Mouse (Mus musculus): ENCODE measurements around the gene Mad1l1. TPM values are rescaled to one million over a fixed set of nuclear protein-coding genes. Genes with fewer than 3 reads are reported as not detected.

Gene Mad1l1
- polyA plus RNA-seq, 1 experiment: 24.7 TPM

DNA sequence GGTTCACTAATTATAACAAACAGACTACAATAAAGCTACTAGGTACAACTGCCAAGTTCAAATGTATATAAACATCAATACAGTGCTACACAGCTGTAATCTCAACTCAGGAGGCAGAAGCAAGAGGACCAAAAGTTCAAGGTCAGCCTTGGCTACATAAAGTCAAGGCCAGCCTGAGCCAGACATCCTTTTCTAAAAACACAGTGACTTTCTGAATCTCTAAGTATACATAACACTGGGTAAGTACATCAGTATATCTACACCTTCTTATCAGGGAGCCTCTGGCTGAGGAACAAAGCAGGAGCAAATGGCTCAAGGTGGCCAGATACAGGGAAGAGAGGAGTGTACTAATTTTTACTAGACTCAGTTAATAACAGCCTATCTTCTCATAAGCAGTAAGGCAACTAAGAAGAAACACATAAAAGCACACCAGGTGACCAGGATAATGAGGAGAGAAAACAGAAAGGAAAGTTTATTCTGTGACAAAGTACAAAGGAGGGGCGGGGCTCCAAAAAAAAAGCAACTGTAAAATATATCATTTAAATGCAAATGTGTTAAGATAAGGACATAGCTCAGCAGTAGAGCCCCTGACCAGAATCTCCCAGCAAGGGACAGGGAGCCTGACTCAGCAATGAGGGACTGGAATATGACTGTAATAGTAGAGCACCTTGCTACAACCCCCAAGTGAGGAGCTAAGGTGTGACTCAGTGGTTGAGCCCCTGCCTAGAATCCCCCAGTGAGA, 163.3 kb downstream of the Mad1l1 start:
- TF ChIP-seq CTCF (IDR thresholded peaks at IDR 0.05; ENCODE audit: control insufficient read depth, insufficient read depth, low read length) (no peak), POLR2A (IDR thresholded peaks at IDR 0.05; ENCODE audit: borderline replicate concordance, control insufficient read depth, low read depth, low read length) (no peak)
- 41% methylated on average over 1 of the region's 1 CpGs for WGBS
- Histone ChIP-seq H3K27ac (ENCODE audit: control insufficient read depth, insufficient read depth, low read depth, low read length, poor library complexity) (no peak overlapping the region), H3K4me1 (ENCODE audit: control insufficient read depth, insufficient read depth, low read length) (no peaks in the 10 kb centered on the region; the same call in 1 of the 2 replicates), H3K4me3 (replicated peaks; ENCODE audit: control insufficient read depth, low read depth, low read length) (no peak overlapping the region)

DNA sequence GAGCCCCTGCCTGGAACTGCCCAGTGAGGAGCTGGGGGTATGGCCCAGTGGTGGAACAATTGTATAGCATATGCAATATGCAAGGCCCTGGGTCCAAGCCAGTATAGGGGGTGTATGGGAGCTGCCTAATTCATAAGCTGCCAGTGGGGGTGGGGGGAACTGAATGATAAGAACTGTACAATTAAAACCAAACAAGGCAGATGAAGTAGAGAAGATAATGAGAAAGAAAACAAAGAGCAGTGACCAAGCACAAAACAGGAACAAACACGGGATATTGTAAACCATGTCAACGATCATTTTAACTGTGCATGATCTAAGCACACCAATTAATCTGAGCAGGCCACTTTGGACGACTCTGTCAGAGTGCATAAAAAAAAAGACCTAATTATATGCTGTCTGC, 167.2 kb downstream of the Mad1l1 start:
- TF ChIP-seq POLR2A (IDR thresholded peaks at IDR 0.05; ENCODE audit: borderline replicate concordance, control insufficient read depth, low read depth, low read length) (no peak), CTCF (IDR thresholded peaks at IDR 0.05; ENCODE audit: control insufficient read depth, insufficient read depth, low read length) (no peak)
- 70% methylated on average over 3 of the region's 3 CpGs for WGBS

DNA sequence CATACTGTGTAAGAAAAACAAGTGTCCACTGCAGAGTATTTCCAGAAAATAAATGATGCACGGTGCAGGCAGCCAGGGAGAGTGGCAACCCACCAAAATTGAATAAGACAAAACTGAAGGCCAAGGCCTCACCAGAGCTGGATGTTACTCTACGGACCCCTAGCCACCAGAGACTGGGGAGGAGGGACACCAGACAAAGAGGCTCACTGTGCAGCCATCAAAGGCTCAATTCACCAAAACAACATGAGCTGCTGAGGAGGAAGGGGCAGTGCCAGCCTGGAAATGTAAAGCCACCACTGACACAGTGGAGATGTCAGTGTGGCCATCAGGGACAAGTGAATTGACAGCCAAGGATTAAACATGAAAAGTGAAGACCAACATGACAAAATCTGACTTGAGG, 169.5 kb downstream of the Mad1l1 start:
- Histone ChIP-seq H3K27ac (ENCODE audit: control insufficient read depth, insufficient read depth, low read depth, low read length, poor library complexity) (no peak overlapping the region), H3K4me1 (ENCODE audit: control insufficient read depth, insufficient read depth, low read length) (no peaks in the 10 kb centered on the region; the same call in 1 of the 2 replicates), H3K4me3 (replicated peaks; ENCODE audit: control insufficient read depth, low read depth, low read length) (no peak overlapping the region)
- WGBS: 83% methylated on average over 2 of the region's 2 CpGs
- no peak for TF ChIP-seq POLR2A (IDR thresholded peaks at IDR 0.05; ENCODE audit: borderline replicate concordance, control insufficient read depth, low read depth, low read length)
- no peak for TF ChIP-seq CTCF (IDR thresholded peaks at IDR 0.05; ENCODE audit: control insufficient read depth, insufficient read depth, low read length)

More for the DNA sequence above, 167.2 kb downstream of the Mad1l1 start:
- H3K4me3 ChIP-seq (replicated peaks; ENCODE audit: control insufficient read depth, low read depth, low read length): no peak overlapping the region
- no peaks in the 10 kb centered on the region; the same call in 1 of the 2 replicates for H3K4me1 ChIP-seq (ENCODE audit: control insufficient read depth, insufficient read depth, low read length)
- no peak overlapping the region for H3K27ac ChIP-seq (ENCODE audit: control insufficient read depth, insufficient read depth, low read depth, low read length, poor library complexity)

DNA sequence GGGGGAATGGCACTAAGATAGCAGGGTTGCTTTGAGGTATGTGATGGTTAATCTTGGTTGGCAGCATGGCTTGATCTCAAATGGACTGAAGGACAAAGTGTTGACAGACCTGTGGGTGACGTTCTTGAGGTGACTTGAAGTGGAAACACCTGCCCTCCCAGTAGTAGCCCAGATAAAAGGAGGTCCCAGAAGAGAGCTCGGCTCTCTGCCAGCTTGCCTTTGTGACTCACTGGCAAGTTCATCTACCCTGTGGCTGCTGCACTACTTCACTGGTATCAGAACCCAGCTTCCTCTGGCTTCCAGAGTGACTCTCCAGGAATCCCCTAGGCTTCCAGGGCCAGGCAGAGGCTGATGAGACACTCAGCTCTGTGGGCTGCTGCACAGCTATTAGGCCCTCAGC, 170.2 kb downstream of the Mad1l1 start:
- 44% methylated on average over 2 of the region's 2 CpGs for WGBS
- H3K4me1 ChIP-seq (ENCODE audit: control insufficient read depth, insufficient read depth, low read length): no peaks in the 10 kb centered on the region; the same call in 1 of the 2 replicates

DNA sequence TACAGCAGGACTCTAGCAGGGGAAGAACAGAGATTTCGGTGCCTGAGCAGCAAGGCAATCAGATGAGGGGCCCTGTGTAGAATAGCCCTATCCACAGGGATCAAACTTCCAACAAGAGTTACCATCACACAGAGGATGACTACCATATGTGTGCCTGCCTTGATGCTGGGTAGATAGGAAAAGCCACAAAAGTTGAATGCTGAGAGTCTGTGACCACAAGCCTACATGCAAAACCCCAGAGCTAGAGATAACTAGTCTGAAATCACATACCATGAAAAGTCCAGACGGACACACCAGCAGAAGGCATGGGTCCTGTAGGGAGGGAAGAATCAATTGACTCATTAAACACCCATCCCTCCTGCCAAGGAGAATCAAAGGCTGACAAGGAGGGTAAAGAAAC, 170.7 kb downstream of the Mad1l1 start:
- no peak for TF ChIP-seq POLR2A (IDR thresholded peaks at IDR 0.05; ENCODE audit: borderline replicate concordance, control insufficient read depth, low read depth, low read length)
- TF ChIP-seq CTCF (IDR thresholded peaks at IDR 0.05; ENCODE audit: control insufficient read depth, insufficient read depth, low read length): no peak
- 68% methylated on average over 2 of the region's 2 CpGs for WGBS
- no peaks in the 10 kb centered on the region; the same call in 1 of the 2 replicates for H3K4me1 ChIP-seq (ENCODE audit: control insufficient read depth, insufficient read depth, low read length)

More for the DNA sequence above, 170.2 kb downstream of the Mad1l1 start:
- no peak for TF ChIP-seq POLR2A (IDR thresholded peaks at IDR 0.05; ENCODE audit: borderline replicate concordance, control insufficient read depth, low read depth, low read length)
- no peak for TF ChIP-seq CTCF (IDR thresholded peaks at IDR 0.05; ENCODE audit: control insufficient read depth, insufficient read depth, low read length)
- H3K27ac ChIP-seq (ENCODE audit: control insufficient read depth, insufficient read depth, low read depth, low read length, poor library complexity): no peak overlapping the region
- no peak overlapping the region for H3K4me3 ChIP-seq (replicated peaks; ENCODE audit: control insufficient read depth, low read depth, low read length)

DNA sequence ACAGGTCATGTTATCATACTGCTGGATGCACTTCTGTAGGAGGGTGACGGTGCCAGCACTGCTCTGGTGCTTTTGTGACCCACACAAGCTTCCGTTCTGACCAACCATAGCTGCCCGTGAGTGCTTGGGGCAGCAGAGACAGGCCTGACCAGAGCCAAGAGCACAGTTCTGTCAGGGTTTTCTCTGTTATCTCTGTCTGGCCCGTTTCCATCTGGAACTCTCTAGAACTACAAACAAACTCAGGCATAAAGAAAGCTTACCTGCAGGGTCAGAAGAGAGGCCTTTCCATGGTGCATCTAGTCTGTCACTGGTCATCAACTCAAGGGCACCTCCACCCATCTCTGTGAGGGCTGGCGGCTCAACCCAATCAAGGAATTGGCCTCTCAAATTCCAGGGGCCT, 171.2 kb downstream of the Mad1l1 start:
- Histone ChIP-seq H3K27ac (ENCODE audit: control insufficient read depth, insufficient read depth, low read depth, low read length, poor library complexity) (no peak overlapping the region), H3K4me1 (ENCODE audit: control insufficient read depth, insufficient read depth, low read length) (no peaks in the 10 kb centered on the region; the same call in 1 of the 2 replicates), H3K4me3 (replicated peaks; ENCODE audit: control insufficient read depth, low read depth, low read length) (no peak overlapping the region)
- TF ChIP-seq POLR2A (IDR thresholded peaks at IDR 0.05; ENCODE audit: borderline replicate concordance, control insufficient read depth, low read depth, low read length) (no peak), CTCF (IDR thresholded peaks at IDR 0.05; ENCODE audit: control insufficient read depth, insufficient read depth, low read length) (no peak)
- 81% methylated on average over 5 of the region's 5 CpGs for WGBS

More for the DNA sequence above, 170.7 kb downstream of the Mad1l1 start:
- Histone ChIP-seq H3K27ac (ENCODE audit: control insufficient read depth, insufficient read depth, low read depth, low read length, poor library complexity) (no peak overlapping the region), H3K4me3 (replicated peaks; ENCODE audit: control insufficient read depth, low read depth, low read length) (no peak overlapping the region)

DNA sequence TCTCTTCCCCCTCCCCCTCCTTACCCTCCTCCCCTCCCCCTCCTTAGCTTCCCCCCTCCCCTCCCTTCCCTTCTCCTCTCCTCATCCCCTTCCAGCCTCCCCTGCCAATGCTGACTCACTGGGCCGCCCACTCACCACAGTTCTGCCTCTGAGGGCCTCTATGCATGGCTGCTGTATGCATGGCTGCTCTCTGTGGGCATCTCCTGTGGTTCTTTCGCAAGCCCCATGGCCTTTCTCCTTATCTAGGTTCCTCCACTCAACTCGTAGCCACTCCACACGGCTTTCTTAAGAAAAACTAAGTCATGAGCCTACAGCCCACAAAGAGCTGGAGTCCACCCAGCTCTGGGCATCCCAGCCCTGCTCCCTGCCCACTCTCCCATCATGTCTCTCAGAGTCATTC, 172.1 kb downstream of the Mad1l1 start:
- Histone ChIP-seq H3K4me3 (replicated peaks; ENCODE audit: control insufficient read depth, low read depth, low read length) (no peak overlapping the region), H3K27ac (ENCODE audit: control insufficient read depth, insufficient read depth, low read depth, low read length, poor library complexity) (no peak overlapping the region), H3K4me1 (ENCODE audit: control insufficient read depth, insufficient read depth, low read length) (no peaks in the 10 kb centered on the region; the same call in 1 of the 2 replicates)
- TF ChIP-seq CTCF (IDR thresholded peaks at IDR 0.05; ENCODE audit: control insufficient read depth, insufficient read depth, low read length) (no peak), POLR2A (IDR thresholded peaks at IDR 0.05; ENCODE audit: borderline replicate concordance, control insufficient read depth, low read depth, low read length) (no peak)
- WGBS: 12% methylated on average over 4 of the region's 4 CpGs

DNA sequence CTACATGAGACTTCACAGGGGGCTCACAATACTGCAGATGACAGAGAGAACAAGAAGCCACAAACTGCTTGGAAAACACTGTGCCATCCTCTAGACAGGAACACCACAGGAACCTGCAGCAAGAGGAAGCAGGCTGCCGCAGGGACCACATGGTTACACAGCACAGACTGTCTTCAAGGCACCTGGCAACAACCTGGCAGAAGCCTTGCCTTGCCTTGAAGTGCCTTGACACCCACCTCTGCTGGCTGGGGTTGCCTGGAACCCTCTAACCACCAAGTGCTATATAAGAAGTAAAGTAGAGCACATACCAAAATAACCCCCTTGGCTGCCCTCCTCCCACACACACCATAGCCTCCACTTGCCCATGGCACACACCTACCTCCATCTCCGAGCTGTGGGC, 177.8 kb downstream of the Mad1l1 start:
- Histone ChIP-seq H3K4me1 (ENCODE audit: control insufficient read depth, insufficient read depth, low read length) (no peaks in the 10 kb centered on the region), H3K27ac (ENCODE audit: control insufficient read depth, insufficient read depth, low read depth, low read length, poor library complexity) (no peak overlapping the region), H3K4me3 (replicated peaks; ENCODE audit: control insufficient read depth, low read depth, low read length) (no peak overlapping the region)
- 47% methylated on average over 2 of the region's 2 CpGs for WGBS
- TF ChIP-seq CTCF (IDR thresholded peaks at IDR 0.05; ENCODE audit: control insufficient read depth, insufficient read depth, low read length) (no peak), POLR2A (IDR thresholded peaks at IDR 0.05; ENCODE audit: borderline replicate concordance, control insufficient read depth, low read depth, low read length) (no peak)

Measured in bone marrow, adult 2 months (tissue).